Mouse (Mus musculus) lung, adult 2 months (tissue): ENCODE data around the gene Rhbg.

Experiments
- CTCF ChIP-seq: fragments of 200-500 bp; IDR thresholded peaks from 2 replicates; pipeline ENCODE4 v1.5.1; 2011; ENCODE audit warnings: mild to moderate bottlenecking, low read length, control low read depth; ENCODE audit not compliant: insufficient read depth
- POLR2A ChIP-seq: fragments of 200-500 bp; IDR thresholded peaks from 2 replicates; pipeline ENCODE4 v1.6.1; 2011; ENCODE audit warnings: low read depth, mild to moderate bottlenecking, control low read depth, low read length, borderline replicate concordance; ENCODE audit errors: extremely low read depth

DNA sequence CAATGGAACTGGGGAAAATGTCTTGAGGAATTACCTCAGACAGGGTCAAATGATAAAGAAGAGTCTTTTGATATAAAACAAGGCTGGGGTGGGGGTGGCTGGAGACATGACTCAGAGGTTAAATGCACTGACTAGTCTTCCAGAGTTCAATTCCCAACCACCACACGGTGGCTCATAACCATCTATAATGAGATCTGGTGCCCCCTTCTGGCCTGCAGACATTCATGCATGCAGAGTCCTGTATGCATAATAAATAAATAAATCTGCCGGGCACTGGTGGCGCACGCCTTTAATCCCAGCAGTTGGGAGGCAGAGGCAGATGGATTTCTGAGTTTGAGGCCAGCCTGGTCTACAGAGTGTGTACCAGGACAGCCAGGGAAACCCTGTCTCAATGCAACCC is 37.5 kb upstream of the Rhbg start:
- TF ChIP-seq POLR2A, result no peak
- no peak for TF ChIP-seq CTCF
